Mouse (Mus musculus) induced T-regulatory cell, adult 2 months (primary cell): Measurements from ENCODE around the gene Itgb5.
A peak's percentile ranks its signal among the peaks of the same experiment; 100 is the strongest.

ENCODE experiments used
- DNase-seq: peaks from one replicate; pipeline ENCODE4 v3.0.0-alpha.2; 2012; ENCODE audit warnings: low read depth

Gene Itgb5

DNA sequence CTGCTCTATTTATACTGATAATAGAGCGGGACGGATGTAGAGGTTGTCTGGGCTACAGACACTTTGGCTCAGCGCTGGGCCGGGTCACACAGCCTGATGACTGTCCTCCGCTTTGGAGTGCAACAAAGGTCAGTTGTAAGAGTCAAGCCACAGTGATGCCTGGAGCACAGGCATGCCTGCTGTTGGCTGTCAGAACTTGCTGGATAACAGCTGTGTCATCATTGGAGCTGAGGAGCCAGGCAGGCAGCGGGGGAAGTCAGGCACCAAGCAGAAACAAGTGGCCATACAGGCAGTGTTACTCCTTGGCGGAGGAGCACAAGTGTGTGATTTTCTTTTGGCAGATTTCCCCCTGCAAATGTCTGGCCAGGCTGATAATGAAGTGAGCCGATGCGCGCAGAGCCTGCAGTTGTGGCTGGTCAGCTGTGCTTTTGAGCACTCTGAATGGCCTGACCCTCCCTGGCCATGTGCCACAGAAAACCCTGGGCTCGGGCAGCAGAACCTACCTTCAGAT is 111.9 kb downstream of the Itgb5 start:
- DNase-seq: no peak

DNA sequence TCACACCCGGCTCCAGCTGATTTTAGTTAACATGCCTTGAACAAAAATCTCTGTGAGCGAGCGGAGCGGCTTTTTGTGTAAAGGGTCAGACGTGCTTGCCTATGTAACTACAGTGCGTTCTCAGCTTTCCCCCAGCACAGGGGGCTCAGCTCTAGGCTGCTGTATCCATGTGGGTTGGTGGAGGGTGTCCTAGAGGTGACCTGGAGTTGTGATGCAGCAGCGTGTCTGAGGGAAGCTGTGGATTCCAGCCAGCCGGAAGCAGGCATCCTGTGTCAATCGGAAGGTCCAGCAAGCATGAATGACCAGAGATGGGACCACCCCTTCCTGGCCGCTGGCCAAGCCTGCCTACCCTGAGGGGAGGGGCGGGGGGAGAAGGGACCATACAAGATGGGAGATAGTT is 112.9 kb downstream of the Itgb5 start:
- DNase-seq: no peak

DNA sequence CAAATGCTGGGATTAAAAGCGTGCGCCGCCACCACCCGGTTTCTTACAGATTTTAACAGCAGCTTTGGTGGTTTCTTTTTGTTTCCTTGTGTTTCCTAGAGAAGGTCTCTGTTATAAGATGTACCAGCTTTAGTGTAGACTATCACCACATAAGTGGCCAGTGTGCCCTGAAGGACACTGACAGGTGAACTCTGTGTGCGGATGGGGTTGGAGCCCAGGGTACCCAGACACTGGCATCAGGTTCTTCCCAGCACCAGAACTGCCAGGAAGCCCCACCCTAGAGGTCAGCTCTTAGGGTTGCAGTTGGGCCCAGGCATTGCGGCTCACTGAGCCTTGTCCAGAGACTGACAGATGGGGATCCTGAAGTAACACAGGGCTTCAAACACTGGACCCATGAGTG is 113.9 kb downstream of the Itgb5 start:
- no peak for DNase-seq

DNA sequence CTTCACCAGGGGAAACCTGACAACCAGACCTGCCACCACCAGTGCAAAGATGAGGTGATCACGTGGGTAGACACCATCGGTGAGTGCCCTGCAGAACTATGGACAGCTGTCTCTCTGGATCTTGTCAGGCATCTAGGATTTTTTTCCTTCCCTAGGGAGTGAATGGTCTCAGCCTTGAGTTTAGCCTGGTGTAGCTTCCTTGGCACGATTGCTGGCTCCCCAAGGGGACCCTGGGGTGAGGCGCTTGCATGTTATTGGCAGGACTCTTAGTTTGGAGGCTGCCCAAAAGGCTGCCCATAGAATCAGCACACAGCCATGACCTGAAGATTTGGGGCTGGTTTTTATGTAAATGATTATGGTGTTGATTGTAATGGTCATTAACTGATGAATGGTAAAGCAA is 114.7 kb downstream of the Itgb5 start:
- no peak for DNase-seq

DNA sequence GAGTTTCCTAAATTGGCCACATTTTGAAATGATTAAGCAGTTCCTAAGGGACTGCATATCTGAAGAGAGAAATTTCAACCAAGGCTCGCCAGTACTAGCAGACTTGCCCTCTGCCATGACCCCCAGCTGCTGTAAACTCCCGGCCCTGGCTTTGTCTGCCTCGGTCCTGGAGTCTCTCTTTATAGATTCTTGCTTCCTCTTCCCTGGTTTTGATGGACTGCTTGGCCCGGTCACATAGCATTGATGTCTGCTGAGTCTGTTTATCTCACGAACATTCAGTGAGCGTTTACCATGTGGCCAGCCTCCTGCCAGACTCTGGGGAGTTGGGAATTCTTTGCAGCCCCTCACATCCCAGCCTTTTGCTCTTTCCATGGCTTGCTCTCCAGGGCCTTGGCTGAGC is 115.3 kb downstream of the Itgb5 start:
- no peak for DNase-seq

DNA sequence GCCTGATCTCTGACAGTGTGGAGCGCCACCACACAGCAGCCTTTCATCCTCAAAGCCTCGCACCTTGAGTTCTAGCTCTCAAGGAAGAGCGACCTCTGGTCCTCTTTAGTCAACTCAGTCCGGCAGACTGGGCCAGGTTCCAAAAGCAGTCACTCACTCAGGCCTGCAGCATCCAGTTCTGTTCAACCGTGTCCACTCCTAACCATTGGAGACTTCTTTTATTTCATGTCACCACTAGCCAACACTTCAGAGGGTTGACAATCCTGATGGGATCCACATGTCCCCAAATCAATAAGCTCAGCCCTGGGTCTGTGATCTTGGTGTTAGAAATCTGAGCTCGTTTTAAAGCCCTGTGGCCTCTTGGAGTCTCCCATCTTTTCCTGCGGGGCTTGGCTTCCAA is 116.6 kb downstream of the Itgb5 start:
- no peak for DNase-seq

DNA sequence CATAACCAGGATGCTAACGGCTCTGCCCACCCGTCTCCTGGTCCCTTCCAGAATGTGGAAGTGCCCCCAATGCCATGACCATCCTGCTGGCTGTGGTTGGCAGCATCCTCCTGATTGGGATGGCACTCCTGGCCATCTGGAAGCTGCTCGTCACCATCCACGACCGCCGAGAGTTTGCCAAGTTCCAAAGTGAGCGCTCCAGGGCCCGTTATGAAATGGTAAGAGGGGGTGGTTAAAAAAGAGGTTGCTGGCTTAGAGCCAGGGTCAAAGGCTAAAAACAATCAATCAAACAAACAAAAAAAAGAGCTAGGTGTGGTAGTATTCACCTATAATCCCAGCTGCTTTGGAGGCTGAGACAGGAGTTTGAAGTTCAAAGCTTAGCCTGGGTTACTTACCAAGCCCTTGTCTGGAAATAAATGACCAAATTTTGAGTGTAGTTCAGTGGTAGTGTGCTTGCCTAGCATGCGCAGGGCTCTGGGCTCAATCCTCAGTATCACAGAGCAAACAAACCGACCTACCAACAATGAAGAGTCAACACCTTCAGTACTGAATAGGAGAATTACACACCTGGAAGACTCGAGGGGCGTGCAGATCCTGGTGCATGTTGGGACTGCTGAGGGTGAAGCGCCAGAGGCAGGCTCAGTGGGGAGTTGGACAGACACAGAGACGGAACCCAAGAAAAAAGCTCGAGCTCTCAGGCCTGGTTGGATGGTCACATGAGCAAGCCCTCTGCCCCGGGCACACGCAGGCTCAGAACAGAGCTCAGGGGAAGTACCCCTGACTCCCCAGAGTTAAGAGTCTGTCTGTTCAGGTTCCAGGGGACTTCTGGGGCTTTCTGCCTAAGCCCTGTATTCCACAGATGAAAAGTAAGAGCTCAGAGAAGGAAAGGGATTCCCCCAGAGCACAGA is 118.5 kb downstream of the Itgb5 start:
- no peak for DNase-seq

DNA sequence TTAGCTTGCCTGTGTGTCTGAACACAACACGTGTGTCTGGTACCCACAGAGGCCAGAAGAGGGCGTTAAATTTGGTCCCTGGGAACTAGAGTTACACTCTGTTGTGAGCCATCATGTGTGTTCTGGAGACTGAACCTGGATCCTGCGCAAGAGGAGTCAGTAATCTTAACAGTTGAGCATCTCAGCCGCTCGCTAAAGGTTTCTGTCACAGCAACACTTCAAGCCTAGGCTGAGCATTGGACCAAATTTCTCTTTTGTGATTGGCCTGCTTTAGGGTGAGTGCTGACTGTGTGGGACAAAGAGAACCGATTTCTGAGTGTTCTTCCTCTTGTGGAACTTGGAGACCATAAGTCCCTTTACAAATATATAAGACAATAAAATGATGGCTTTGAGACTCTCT is 120.9 kb downstream of the Itgb5 start:
- DNase-seq: peak; percentile 18

DNA sequence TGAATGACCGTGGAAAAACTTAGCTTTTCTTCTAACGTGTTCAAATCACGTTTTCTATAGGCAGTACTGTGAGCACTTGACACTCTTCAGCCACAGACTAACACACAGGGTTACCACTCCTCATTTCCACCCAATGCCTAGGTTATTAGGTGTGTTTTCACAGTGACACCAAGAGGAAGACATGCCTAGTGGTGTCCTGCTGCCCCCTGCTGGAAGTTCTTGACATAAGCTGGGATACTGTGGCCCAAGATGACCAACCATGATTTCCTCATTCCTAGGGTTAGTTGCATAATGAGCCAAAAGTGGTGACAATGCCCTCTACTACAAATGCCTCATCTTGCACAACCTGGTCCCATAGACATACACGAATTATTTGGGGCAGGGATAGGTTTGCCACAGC is 121.4 kb downstream of the Itgb5 start:
- DNase-seq: peak; percentile 83

DNA sequence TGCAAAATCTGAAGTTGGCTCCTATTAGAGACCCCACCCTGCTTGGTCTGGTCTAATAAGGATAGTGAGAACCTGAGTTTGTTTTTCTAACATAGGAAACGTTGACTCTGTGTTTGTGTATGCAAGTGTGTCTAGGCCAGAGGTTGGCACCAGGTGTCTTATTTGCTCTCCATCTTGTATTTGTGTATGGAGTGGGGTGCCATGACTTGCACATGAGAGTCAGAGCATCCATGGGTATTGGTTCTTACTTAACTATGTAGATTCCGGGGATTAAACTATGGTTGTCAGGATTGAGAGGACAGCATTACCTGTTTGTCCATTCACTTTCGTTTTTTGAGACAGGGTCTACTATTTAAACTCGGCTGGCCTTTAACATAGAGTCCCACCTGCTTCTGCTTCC is 123.5 kb downstream of the Itgb5 start:
- no peak for DNase-seq

DNA sequence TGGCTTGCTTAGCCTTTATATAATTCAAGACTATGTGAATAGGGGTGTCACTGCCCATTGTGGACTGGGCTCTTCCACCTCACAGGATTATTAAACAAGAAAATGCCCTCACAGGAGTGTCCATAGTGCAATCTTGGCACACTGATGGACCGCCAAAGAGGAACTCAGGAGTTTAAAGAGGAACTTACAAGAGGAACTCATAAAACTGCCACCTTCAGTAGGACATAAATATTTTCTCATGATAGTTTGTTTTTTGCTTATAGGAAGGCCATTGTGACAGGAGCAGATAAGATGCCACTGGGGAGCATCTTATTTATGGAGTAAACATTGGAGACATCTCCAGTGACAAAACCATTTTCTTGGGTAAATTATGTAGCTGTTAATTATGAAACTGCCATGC is 125.3 kb downstream of the Itgb5 start:
- no peak for DNase-seq

DNA sequence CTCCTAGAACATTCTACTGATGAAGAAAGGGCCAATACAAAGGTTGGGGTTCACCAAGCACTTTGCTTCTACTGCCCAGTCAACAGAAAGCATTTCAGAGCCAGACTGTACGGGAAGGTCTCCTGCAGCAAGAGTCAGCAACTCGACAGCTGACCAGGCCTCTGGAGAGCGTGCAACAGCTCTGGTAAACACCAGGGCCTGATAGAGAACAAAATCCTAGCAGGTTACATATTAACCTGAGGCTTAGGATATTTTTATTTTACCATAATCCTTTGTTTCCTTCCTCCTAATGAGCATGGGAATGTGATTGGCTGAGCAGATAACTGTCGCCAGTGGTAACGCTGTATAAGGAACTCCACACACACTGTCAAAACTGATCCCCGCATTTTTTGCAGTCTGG is 134.0 kb downstream of the Itgb5 start:
- no peak for DNase-seq

DNA sequence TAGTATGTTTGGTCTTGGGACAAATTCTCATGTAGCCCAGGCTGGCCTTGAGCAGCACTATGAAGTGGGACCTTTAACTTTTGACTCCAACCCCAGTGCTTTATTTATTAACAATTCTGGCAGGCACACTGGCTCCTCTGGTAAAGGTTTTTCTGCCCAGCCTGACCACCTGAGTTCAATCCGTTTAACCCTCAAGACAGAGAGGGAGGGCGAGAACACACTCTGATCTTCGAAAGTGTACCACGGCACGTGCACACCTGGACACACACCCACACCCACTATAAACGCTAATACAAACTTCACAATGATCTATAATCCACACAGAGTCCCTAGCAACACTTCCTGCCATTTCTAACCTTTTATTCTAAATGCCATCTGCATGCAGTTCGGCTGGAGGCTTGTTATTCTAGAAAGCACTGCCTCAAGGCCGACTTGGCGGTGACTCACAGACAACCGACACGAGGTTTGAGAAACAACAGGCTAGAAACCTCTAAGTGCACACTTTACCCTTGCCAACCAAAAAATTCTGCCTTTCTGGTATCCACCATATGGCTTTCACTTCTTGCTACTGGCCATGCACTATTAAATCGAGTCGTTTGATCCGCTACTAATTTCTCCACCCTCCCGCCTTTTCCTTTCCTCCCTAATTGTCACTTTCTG is 136.5 kb downstream of the Itgb5 start:
- DNase-seq: peak; percentile 58

DNA sequence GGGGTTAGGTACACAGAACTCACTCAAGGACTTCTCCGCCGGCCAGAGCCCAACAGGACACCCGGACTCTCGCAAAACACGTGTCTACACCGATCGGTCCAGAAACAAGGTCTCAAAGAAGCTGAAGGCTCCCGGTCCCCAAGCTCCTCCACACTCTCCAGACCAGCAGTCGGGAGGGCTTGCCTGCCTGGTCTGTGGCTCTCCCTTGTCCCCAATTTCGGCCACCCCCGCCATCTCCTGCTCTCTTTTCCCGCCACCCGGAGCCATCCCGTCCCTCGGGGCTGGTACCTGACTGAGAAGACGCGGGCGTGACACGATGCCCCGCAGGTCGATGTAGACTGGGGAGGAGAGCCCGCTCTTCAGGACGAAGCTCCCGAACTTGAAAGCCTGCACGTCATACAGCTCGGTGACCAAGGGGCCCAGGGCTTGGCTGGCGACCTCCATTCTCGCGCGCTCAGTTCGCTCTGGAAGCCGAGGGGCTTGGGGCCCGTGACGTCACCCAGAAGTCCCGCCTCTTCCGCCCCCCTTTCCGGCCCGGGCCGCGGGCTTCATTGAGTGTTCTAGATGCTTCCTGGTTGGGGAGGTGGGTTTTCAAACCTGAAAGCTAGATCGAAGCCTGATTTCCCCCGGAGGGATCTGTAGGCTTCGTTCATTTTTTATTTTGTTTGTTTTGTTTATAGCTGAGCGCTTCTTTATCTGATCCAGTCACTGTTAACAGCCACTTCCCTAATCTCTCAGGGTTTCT is 137.2 kb downstream of the Itgb5 start, which contains the start of gene Umps:
Umps (minus strand) TSS at position 501 of the 745 bp plus-strand sequence.
- DNase-seq: peak; percentile 92

DNA sequence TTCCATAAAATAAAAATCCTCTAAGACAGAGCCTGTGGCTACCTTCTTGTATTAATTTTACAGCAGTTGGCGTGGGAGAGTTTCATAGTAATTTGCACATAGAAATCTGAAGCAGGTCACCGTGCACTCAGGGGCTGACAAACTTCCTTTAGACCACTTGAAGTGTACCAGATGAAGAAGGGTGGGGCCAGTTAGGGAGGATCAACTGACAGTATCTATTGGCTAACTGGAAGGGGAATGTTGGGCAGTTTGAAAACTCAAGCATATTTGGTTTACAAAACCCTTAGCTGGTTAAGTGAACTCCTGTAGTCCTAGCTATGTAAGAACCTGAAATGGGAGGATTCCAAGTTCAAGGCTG is 137.8 kb downstream of the Itgb5 start:
- no peak for DNase-seq

DNA sequence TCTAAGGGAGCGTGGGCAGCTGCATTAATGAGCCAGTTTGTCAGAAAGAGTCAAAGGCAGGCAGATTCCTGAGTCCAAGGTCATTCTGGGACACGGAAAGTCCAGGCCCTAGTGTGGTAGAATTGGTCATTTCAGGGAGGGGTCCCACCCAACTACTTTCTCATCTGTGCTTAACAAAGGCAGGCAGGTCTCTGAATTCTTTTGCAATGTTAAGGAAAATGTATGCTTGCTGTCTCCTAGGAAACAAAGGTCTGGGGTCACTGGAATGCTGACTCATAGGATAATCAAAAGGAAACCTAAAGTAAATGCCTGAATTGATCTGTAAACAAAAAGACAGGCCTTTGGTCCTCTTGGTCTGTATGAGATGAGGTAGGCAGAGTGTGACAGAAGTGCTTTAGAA is 150.4 kb downstream of the Itgb5 start:
- DNase-seq: no peak

DNA sequence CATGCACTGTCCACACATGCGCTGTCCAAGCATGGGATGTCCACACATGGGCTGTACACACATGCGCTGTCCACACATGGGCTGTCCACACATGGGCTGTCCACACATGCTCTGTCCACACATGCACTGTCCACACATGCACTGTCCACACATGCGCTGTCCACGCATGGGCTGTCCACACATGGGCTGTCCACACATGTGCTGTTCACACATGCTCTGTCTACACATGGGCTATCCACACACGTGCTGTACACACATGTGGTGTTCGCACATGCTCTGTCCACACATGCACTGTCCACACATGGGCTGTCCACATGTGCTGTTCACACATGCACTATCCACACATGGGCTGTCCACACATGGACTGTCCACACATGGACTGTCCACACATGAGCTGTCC is 154.2 kb downstream of the Itgb5 start:
- no peak for DNase-seq

DNA sequence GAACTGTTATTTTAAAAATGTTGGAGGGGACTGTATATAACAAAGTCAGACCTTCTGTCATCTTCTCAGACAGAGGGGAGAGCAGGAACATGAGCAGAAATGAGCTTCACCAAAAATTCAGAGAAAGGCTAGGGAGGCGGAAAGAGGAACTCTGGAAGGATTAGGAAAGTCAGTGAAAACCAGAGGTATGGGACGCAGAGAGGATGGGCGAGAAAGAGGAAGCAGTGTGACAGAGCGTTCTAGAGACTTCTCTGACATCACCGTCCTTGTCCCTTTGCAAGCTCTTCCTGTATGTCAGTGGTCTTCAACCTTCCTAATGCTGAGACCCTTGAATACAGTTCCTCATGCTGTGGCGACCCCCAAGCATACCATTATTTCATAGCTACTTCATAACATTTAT is 155.9 kb downstream of the Itgb5 start:
- no peak for DNase-seq

DNA sequence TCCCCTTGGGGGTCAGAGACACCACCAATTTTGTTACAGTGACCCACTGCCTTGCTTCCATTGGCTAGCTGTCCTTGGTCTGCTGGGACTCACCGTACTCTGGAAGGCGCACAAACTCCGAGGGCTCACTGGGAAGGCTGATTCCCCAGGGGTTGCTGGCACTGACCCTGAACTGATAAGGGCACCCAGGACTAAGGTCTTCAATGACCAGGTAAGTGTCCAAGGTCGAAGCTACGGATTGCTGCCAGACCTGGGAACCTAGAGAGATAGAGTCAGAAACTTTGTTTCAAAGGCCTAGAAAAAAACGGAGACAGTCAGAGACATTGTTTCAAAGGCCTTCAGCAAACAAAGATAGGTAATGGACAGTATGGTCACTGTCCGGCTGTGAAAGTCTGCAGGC is 157.5 kb downstream of the Itgb5 start:
- no peak for DNase-seq

DNA sequence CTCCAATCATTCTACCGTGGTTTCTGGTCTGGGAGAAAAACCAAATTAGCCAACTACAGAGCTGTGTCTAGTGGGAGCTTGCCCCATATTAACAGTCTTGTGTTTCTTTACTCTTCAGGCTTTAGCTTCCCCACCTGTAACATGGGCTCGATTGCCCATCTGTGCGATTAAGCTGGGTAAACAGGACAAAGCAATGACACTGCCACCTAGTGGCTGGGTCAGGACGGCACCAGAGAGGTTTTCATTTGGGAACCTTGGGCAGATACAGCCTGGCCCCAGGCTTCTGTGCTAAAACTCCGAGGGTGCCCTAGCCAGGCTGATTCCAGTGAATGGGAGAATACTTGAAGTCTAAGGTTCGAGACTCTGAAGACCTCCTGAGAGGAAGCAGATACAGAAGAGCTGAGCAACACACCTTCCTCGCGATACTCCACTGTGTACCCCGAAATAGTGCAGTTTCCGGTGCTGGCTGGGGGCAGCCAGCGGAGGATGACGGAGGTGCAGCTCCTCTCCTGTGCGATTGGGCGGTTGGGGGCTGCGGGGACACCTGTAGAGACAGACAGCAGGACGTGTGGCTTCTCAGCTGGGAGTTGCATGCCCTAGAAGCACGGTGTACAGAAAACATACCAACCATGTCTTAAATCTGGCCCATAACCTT is 159.0 kb downstream of the Itgb5 start:
- DNase-seq: peak; percentile 81

DNA sequence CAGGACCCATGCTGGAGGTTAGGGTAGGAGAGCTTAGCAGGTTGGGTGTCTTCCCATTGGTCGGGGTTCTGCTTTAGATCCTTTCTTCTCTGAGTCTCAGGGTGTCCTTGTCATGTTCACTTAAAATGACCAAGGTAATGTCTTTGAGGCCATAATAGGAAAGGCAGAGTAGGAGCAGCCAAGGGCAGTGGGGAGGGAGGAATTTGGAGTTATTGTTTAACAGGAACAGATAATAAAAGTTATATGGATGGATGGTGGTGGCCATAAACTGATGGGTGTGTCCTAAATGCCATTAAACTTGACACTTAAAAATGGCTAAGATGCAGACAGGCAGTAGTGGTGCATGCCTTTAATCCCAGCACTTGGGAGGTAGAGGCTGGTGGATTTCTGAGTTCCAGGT is 159.6 kb downstream of the Itgb5 start:
- no peak for DNase-seq

DNA sequence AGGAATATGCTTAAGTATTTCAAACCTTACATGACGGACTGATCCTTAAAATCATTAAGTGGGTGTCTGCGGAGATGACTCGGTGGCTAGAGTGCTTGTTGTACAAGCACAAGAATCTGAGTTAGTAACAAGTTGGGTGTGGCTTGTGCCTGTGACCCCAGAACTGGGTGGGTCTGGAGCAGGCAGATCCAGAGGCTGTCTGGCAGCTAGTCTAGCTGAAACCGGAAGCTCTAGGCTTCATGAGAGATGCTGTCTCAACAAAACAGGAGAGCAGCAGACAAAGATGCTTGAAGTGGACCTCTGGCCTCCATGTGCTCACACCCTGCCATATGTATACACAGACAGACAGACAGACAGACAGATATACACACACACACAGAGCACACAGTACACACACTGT is 161.2 kb downstream of the Itgb5 start:
- no peak for DNase-seq
